Mouse (Mus musculus) cerebellum, adult 2 months (tissue): ENCODE results near the gene Fam81a. TPM values are rescaled to one million over a fixed set of nuclear protein-coding genes. Genes with fewer than 3 reads are reported as not detected.

Source experiments
- DNase-seq, 2 experiments: peaks; one replicate each; pipeline ENCODE4 v3.0.0; 2021
- H3K27ac ChIP-seq: fragments of 200-500 bp; 2 replicates; pipeline ENCODE4 v1.5.1; 2012; ENCODE audit warnings: low read length, control low read depth, inconsistent platforms; ENCODE audit not compliant: insufficient read depth
- H3K27me3 ChIP-seq: fragments of 200-500 bp; 2 replicates; pipeline ENCODE4 v1.6.1; 2012; ENCODE audit warnings: inconsistent platforms, mild to moderate bottlenecking, low read length, moderate library complexity; ENCODE audit not compliant: control insufficient read depth, insufficient read depth
- H3K4me1 ChIP-seq: fragments of 200-500 bp; 2 replicates; pipeline ENCODE4 v1.6.1; 2011; ENCODE audit warnings: low read length; ENCODE audit not compliant: control insufficient read depth, insufficient read depth
- H3K4me3 ChIP-seq: fragments of 200-500 bp; replicated peaks from 2 replicates; pipeline ENCODE3; 2011; ENCODE audit warnings: mild to moderate bottlenecking, low read depth, low read length, control low read depth; ENCODE audit not compliant: insufficient read depth
- CTCF ChIP-seq: fragments of 200-500 bp; IDR thresholded peaks from 2 replicates; pipeline ENCODE4 v1.5.1; 2011; ENCODE audit warnings: low read depth, mild to moderate bottlenecking, control low read depth, low read length, moderate library complexity, borderline replicate concordance; ENCODE audit not compliant: insufficient read depth
- POLR2A ChIP-seq: fragments of 200-500 bp; IDR thresholded peaks from 2 replicates; pipeline ENCODE4 v1.6.1; 2011; ENCODE audit warnings: low read length, control low read depth, borderline replicate concordance; ENCODE audit not compliant: insufficient read depth
- WGBS: fragments of 180-500 bp; shearing (Covaris S2); methylation state at CpG from one replicate; pipeline ENCODE4 v1.1.7; 2018; 5-methylcytosine and 5-hydroxymethylcytosine counted together
- polyA plus RNA-seq: library from polyadenylated mRNA; depleted of rRNA; stranded (reverse); fragments of >200 nt; gene quantifications from 2 replicates; pipeline ENCODE4 v1.2.3, GENCODE M21; 2012

Fam81a gene
- polyA plus RNA-seq, 1 experiment = 12.8 TPM

- no peak overlapping the region for H3K27ac ChIP-seq
- TF ChIP-seq CTCF (no peak), POLR2A (no peak)
- no peaks in the 10 kb centered on the region for H3K4me1 ChIP-seq
- H3K27me3 ChIP-seq = no peaks in the 10 kb centered on the region
- WGBS = 56% methylated on average over 3 of the region's 3 CpGs
- no peak for DNase-seq
- no peak overlapping the region for H3K4me3 ChIP-seq
These were observed 5.3 kb upstream of the Fam81a start for GRCm38 (mm10) chr9:70147618-70148017.

GRCm38 (mm10) chr9:70145426-70145825, 3.1 kb upstream of the Fam81a start:
- WGBS = 85% methylated on average over 4 of the region's 4 CpGs
- Histone ChIP-seq H3K27ac (no peak overlapping the region), H3K27me3 (no peaks in the 10 kb centered on the region), H3K4me3 (no peak overlapping the region), H3K4me1 (no peaks in the 10 kb centered on the region; the same call in 1 of the 2 replicates)
- DNase-seq = no peak
- no peak for TF ChIP-seq CTCF
- TF ChIP-seq POLR2A = no peak

- TF ChIP-seq POLR2A (no peak), CTCF (no peak)
- no peaks in the 10 kb centered on the region for H3K27me3 ChIP-seq
- H3K4me1 ChIP-seq = no peaks in the 10 kb centered on the region; the same call in 1 of the 2 replicates
- 78% methylated on average over 8 of the region's 8 CpGs for WGBS
- H3K4me3 ChIP-seq = no peak overlapping the region
- no peak overlapping the region for H3K27ac ChIP-seq
- DNase-seq = no peak
These were observed 966 bp upstream of the Fam81a start for GRCm38 (mm10) chr9:70143326-70143725.

- Histone ChIP-seq H3K4me1 (no peaks in the 10 kb centered on the region; the same call in 1 of the 2 replicates), H3K27me3 (no peaks in the 10 kb centered on the region), H3K4me3 (peak overlapping the region; percentile 51), H3K27ac (no peak overlapping the region)
- TF ChIP-seq CTCF = no peak
- no peak for TF ChIP-seq POLR2A
- no peak for DNase-seq
- 5% methylated on average over 11 of the region's 11 CpGs for WGBS
These were observed 454 bp downstream of the Fam81a start for GRCm38 (mm10) chr9:70141885-70142326.

GRCm38 (mm10) chr9:70140871-70141796, 1.2 kb downstream of the Fam81a start:
- Histone ChIP-seq H3K27ac (no peak overlapping the region), H3K27me3 (no peaks in the 10 kb centered on the region), H3K4me1 (no peaks in the 10 kb centered on the region; the same call in 1 of the 2 replicates), H3K4me3 (peak overlapping the region; percentile 51)
- DNase-seq = peak; percentile 27 to 28
- under 1% methylated on average over 87 of the region's 87 CpGs for WGBS
- TF ChIP-seq POLR2A = no peak
- no peak for TF ChIP-seq CTCF

- TF ChIP-seq CTCF (no peak), POLR2A (no peak)
- H3K4me3 ChIP-seq = no peak overlapping the region
- no peak overlapping the region for H3K27ac ChIP-seq
- no peaks in the 10 kb centered on the region; the same call in 1 of the 2 replicates for H3K4me1 ChIP-seq
- H3K27me3 ChIP-seq = no peaks in the 10 kb centered on the region
- DNase-seq = no peak
- 51% methylated on average over 4 of the region's 4 CpGs for WGBS
These were observed 2.0 kb downstream of the Fam81a start for GRCm38 (mm10) chr9:70140340-70140739.

- TF ChIP-seq POLR2A (no peak), CTCF (no peak)
- Histone ChIP-seq H3K4me1 (no peaks in the 10 kb centered on the region; the same call in 1 of the 2 replicates), H3K4me3 (no peak overlapping the region), H3K27ac (no peak overlapping the region), H3K27me3 (no peaks in the 10 kb centered on the region)
- DNase-seq = no peak
- WGBS = 42% methylated on average over 7 of the region's 7 CpGs
These were observed 3.0 kb downstream of the Fam81a start for GRCm38 (mm10) chr9:70139331-70139885.

- no peaks in the 10 kb centered on the region for H3K27me3 ChIP-seq
- no peak overlapping the region for H3K4me3 ChIP-seq
- DNase-seq = no peak
- TF ChIP-seq POLR2A (no peak), CTCF (no peak)
- no peak overlapping the region for H3K27ac ChIP-seq
- 53% methylated on average over 7 of the region's 7 CpGs for WGBS
- no peaks in the 10 kb centered on the region; the same call in 1 of the 2 replicates for H3K4me1 ChIP-seq
These were observed 3.8 kb downstream of the Fam81a start for GRCm38 (mm10) chr9:70138511-70138910.
